Mouse (Mus musculus) midbrain, embryonic 14.5 days (tissue): ENCODE measurements around the gene Clec11a. TPM values are rescaled to one million over a fixed set of nuclear protein-coding genes. Genes with fewer than 3 reads are reported as not detected.

Experiments
- ATAC-seq: fragments of 200-750 bp; cut with Nextera tagmentation; 2 replicates; pipeline ENCODE4 v1.8.0; 2017; ENCODE audit warnings: moderate number of reproducible peaks, moderate library complexity; ENCODE audit not compliant: low FRiP score, low TSS enrichment
- DNase-seq: peaks from one replicate; pipeline ENCODE4 v3.0.0-alpha.2; 2015
- H3K27ac ChIP-seq: fragments of 300-500 bp; sonication (generic); replicated peaks from 2 replicates; pipeline ENCODE4 v1.5.1; 2014; ENCODE audit warnings: mild to moderate bottlenecking, low read depth, low read length, moderate library complexity
- H3K27me3 ChIP-seq: fragments of 300-500 bp; sonication (generic); 2 replicates; pipeline ENCODE4 v1.6.1; 2014; ENCODE audit warnings: low read length, control low read depth, mixed read lengths; ENCODE audit not compliant: control insufficient read depth, insufficient read depth
- H3K36me3 ChIP-seq: fragments of 300-500 bp; sonication (generic); 2 replicates; pipeline ENCODE4 v1.6.1; 2014; ENCODE audit warnings: low read length, control low read depth; ENCODE audit not compliant: control insufficient read depth, insufficient read depth
- H3K4me1 ChIP-seq: fragments of 300-500 bp; sonication (generic); 2 replicates; pipeline ENCODE4 v1.6.1; 2014; ENCODE audit warnings: mild to moderate bottlenecking, antibody characterized with exemption, low read length, control low read depth; ENCODE audit not compliant: control insufficient read depth, insufficient read depth
- H3K4me2 ChIP-seq: fragments of 300-500 bp; sonication (generic); 2 replicates; pipeline ENCODE4 v1.6.1; 2014; ENCODE audit warnings: mild to moderate bottlenecking, low read length, moderate library complexity
- H3K4me3 ChIP-seq: fragments of 300-500 bp; sonication (generic); replicated peaks from 2 replicates; pipeline ENCODE4 v1.5.1; 2014; ENCODE audit warnings: low read depth, low read length
- H3K9ac ChIP-seq: fragments of 300-500 bp; sonication (generic); replicated peaks from 2 replicates; pipeline ENCODE4 v1.6.1; 2014; ENCODE audit warnings: mild to moderate bottlenecking, low read length, moderate library complexity
- H3K9me3 ChIP-seq: fragments of 300-500 bp; sonication (generic); 2 replicates; pipeline ENCODE4 v1.6.1; 2016; ENCODE audit warnings: low read length, control low read depth, mixed read lengths; ENCODE audit not compliant: control insufficient read depth
- WGBS: fragments of 180-500 bp; shearing (Covaris S2); extraction: QIAGEN DNeasy Blood & Tissue Kit; methylation state at CpG from one replicate; pipeline ENCODE4 v1.1.7; 2014; 5-methylcytosine and 5-hydroxymethylcytosine counted together
- polyA plus RNA-seq: library from polyadenylated mRNA; unstranded; fragments of >200 nt; fragmentation: Nextera tagmentation; extraction: Ambion mirVana; gene quantifications from 2 replicates; pipeline ENCODE4 v1.2.1, GENCODE M21; 2014

The Clec11a gene
- polyA plus RNA-seq, result 4.6 and 4.7 TPM in 2 replicates

DNA sequence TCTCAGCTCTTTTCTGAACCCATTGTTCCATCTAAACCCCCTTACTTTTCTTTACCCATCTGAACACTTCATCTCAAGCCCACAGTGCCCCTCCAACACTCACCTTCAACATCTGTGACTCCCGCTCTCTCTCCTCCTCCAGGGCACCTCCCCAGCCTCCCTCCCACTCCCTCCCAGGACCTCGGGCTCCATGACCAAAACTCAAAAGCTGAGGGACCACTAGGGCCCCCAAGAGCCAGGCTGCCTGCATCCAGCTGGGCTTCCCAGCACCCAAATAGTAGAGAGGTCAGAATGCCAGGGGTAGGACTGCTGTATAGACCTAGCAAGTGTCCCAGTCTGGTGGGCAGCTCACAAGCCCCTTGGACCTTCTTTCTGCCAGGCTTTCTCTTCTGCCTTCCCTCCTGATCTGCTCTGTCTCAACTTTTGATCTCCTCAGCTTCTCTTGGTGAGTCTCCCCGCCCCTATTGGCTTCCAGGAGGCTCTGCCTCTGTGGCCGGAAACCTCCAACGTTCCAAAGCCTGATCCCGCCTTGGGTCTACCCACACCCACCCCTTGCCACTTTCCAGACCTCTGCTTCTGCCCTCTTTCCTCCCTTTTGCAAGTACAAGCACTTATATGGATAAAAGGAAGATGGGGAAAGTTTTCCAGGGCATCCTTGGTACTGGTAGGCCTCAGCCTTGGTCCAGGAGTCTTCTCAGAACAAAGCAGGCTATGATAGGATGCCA lies at the start of gene Clec11a:
Gene Clec11a (minus strand): TSS at position 387 of the 725 bp plus-strand sequence.
- Histone ChIP-seq H3K4me1 (peaks cover 14% of the 10 kb centered on the region), H3K9ac (0 out of 2 replicates have a peak within 1 kb of the TSS, but pooled peaks have one; percentile 1), H3K4me3 (no peak within 1 kb of the TSS), H3K36me3 (no peaks in the 10 kb centered on the region), H3K27me3 (no peaks in the 10 kb centered on the region), H3K27ac (peak within 1 kb of the TSS; percentile 96), H3K4me2 (peak within 1 kb of the TSS; percentile 81), H3K9me3 (no peaks in the 10 kb centered on the region)
- DNase-seq (no peak), ATAC-seq (no peak)
- WGBS, result 49% methylated on average over 6 of the region's 6 CpGs

DNA sequence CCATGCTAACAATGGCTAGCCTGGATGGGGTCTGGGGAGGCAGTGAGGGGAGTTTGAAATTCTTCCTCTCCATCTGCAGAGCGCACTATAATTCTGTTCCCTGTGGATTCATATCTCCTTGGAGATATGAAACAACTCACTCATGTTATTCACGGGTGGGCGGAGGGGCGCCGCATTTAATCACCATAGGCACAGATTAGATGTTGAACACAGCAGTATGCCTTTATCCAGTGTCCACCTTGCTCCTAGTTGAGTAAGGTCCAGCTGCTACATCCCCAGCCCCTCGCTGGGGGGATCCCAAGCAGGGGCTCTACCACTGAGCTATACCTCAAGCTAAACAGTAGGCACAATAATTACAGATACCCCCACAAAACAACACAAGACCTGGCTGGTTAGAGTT lies 48.7 kb upstream of the Clec11a start:
- ATAC-seq (no peak), DNase-seq (no peak)
- Histone ChIP-seq H3K4me3 (no peak overlapping the region), H3K4me2 (no peak overlapping the region), H3K27me3 (peaks cover 36% of the 10 kb centered on the region), H3K9me3 (no peaks in the 10 kb centered on the region), H3K9ac (no peak overlapping the region), H3K36me3 (peaks cover 44% of the 10 kb centered on the region), H3K4me1 (peaks cover 42% of the 10 kb centered on the region), H3K27ac (no peak overlapping the region)
- 45% methylated on average over 6 of the region's 6 CpGs for WGBS

DNA sequence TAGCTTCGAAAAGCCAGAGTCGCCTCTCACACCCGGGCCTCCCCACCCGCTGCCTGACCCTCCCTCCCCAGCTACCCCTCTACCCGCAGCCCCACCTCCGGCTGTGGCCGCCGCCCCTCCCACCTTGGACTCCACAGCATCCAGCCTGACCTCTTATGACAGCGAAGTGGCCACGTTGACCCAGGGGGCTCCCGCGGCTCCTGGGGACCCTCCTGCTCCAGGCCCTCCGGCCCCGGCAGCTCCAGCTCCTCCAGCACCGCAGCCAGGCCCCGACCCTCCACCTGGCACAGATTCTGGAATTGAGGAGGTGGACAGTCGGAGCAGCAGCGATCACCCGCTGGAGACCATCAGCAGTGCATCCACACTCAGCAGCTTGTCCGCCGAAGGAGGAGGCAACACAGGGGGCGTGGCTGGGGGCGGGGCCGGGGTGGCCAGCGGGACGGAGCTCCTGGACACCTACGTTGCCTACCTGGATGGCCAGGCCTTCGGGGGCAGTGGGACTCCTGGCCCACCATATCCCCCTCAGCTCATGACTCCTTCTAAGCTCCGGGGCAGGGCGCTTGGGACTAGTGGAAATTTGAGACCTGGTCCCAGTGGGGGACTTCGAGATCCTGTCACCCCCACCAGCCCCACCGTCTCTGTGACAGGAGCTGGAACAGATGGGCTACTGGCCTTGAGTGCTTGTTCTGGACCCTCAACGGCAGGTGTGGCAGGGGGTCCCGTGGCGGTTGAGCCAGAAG lies 47.1 kb upstream of the Clec11a start:
- H3K36me3 ChIP-seq, result peaks cover 56% of the 10 kb centered on the region
- H3K4me1 ChIP-seq, result peaks cover 35% of the 10 kb centered on the region
- 5% methylated on average over 35 of the region's 35 CpGs for WGBS
- no peaks in the 10 kb centered on the region for H3K9me3 ChIP-seq
- no peak for ATAC-seq
- no peak overlapping the region for H3K27ac ChIP-seq
- no peak overlapping the region for H3K4me3 ChIP-seq
- no peak overlapping the region for H3K4me2 ChIP-seq
- H3K9ac ChIP-seq, result peak overlapping the region; percentile 31; the same call in 1 of the 2 replicates
- peaks cover 36% of the 10 kb centered on the region for H3K27me3 ChIP-seq
- DNase-seq, result peak; percentile 37

DNA sequence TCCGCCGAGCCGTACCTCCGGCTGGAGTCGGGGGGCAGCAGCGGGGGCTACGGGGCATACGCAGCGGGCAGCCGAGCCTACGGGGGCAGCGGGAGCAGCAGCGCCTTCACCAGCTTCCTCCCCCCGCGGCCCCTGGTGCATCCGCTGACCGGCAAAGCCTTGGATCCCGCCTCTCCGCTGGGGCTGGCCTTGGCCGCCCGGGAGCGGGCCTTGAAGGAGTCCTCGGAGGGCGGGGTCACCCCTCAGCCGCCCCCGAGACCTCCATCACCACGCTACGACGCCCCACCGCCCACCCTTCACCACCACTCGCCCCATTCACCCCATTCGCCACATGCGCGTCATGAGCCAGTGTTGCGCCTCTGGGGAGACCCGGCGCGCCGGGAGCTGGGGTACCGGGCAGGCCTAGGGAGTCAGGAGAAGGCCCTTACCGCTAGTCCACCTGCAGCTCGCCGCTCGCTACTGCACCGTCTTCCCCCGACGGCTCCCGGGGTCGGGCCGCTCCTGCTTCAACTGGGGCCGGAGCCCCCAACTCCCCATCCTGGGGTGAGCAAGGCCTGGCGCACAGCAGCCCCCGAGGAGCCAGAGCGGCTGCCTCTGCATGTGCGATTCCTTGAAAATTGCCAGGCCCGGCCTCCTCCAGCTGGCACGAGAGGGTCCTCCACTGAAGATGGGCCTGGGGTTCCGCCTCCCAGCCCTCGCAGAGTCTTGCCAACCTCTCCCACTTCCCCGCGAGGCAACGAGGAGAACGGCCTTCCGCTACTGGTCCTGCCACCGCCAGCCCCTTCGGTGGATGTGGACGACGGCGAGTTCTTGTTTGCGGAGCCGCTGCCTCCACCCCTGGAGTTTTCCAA lies 46.3 kb upstream of the Clec11a start:
- H3K27ac ChIP-seq, result no peak overlapping the region
- no peak for ATAC-seq
- 4% methylated on average over 64 of the region's 71 CpGs for WGBS
- peaks cover 59% of the 10 kb centered on the region for H3K36me3 ChIP-seq
- peaks cover 39% of the 10 kb centered on the region for H3K27me3 ChIP-seq
- peak overlapping the region; percentile 10; the same call in 1 of the 2 replicates for H3K4me3 ChIP-seq
- peak; percentile 49 for DNase-seq
- H3K4me2 ChIP-seq, result peak overlapping the region; percentile 12; the same call in 1 of the 2 replicates
- peaks cover 32% of the 10 kb centered on the region for H3K4me1 ChIP-seq
- no peaks in the 10 kb centered on the region for H3K9me3 ChIP-seq
- peak overlapping the region; percentile 43 for H3K9ac ChIP-seq

DNA sequence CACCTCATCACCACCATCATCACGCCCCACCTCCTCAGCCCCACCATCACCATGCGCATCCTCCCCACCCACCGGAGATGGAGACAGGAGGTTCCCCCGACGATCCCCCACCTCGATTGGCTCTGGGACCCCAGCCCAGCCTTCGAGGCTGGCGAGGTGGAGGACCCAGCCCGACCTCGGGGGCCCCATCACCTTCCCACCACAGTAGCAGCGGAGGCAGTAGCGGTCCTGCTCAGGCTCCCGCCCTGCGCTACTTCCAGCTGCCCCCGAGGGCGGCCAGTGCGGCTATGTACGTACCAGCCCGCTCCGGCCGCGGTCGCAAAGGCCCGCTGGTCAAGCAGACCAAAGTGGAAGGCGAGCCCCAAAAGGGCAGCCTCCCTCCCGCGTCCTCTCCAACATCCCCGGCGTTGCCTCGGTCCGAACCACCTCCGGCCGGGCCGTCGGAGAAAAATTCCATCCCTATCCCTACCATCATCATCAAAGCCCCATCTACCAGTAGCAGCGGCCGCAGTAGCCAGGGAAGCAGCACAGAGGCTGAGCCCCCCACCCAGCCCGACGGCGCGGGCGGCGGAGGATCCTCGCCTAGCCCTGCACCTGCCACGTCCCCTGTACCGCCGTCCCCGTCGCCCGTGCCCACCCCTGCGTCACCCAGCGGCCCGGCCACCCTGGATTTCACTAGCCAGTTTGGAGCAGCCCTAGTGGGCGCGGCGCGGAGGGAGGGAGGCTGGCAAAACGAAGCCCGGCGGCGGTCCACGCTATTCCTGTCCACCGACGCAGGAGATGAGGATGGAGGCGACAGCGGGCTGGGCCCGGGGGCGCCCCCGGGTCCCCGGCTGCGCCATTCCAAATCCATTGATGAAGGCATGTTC lies 45.4 kb upstream of the Clec11a start:
- peak overlapping the region; percentile 12; the same call in 1 of the 2 replicates for H3K4me2 ChIP-seq
- H3K4me3 ChIP-seq, result peak overlapping the region; percentile 10; the same call in 1 of the 2 replicates
- 3% methylated on average over 71 of the region's 71 CpGs for WGBS
- peaks cover 39% of the 10 kb centered on the region for H3K27me3 ChIP-seq
- peaks cover 26% of the 10 kb centered on the region for H3K4me1 ChIP-seq
- peak overlapping the region; percentile 43; the same call in 1 of the 2 replicates for H3K9ac ChIP-seq
- no peaks in the 10 kb centered on the region for H3K9me3 ChIP-seq
- DNase-seq (peak; percentile 24), ATAC-seq (peak; percentile 21; the same call in 1 of the 2 replicates)
- H3K27ac ChIP-seq, result no peak overlapping the region
- peaks cover 64% of the 10 kb centered on the region for H3K36me3 ChIP-seq

DNA sequence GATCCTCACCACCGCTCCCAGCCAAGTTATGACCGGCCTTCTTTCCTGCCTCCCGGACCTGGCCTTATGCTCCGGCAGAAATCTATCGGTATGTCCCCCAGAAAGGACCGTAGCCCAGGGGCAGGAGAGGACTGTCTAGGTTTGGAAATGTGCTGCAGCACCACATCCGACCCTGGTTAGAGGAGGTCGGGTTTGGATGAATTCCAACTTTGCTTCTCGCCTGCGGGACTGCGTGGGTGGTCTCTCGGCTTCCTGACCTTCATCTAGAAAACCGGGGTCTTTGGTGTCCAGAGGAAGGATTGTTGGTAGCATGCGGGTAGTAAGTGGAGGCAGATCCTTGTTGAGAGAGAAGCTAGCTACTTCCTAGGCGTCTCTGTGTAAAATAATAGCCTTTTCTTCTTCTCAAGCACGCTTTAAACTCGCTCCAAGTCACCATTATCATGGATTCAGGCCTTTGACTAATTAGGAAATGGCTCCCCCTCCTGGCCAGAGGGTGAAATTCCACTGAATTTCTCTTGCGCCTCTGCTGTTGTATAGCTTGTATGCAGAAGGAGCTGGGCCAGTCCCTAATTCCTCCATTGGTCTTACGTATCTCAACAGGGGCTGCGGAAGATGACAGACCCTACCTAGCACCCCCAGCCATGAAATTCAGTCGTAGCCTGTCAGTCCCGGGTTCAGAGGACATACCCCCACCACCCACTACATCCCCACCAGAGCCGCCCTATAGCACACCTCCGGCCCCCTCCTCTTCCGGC lies 44.4 kb upstream of the Clec11a start:
- Histone ChIP-seq H3K9ac (peak overlapping the region; percentile 51), H3K27ac (peak overlapping the region; percentile 49; the same call in 1 of the 2 replicates), H3K27me3 (peaks cover 36% of the 10 kb centered on the region), H3K4me1 (peaks cover 25% of the 10 kb centered on the region), H3K9me3 (no peaks in the 10 kb centered on the region), H3K4me3 (0 out of 2 replicates have a peak overlapping the region, but pooled peaks have one; percentile 15), H3K4me2 (peak overlapping the region; percentile 45), H3K36me3 (peaks cover 70% of the 10 kb centered on the region)
- ATAC-seq, result peak; percentile 64
- 4% methylated on average over 25 of the region's 25 CpGs for WGBS
- DNase-seq, result peak; percentile 95

DNA sequence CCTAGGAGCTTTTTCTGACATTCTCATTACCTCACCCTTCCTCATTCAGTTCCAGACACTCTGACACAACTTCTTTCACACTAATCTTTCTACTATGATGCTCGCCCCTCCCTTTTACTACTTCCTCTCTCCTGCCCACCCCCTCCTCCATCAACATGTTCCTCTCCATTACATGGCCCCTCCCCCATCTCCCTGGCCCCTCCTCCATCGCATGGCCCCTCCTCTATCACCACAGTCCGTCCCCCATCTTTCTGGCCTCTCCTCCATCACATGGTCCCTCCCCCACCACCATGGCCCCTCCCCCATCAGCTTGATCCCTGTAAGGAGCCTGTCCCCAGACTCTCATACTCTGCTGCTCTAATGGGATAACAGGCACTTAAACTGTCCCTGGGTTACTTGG lies 42.3 kb upstream of the Clec11a start:
- no peak for ATAC-seq
- H3K9ac ChIP-seq, result no peak overlapping the region
- peaks cover 31% of the 10 kb centered on the region for H3K27me3 ChIP-seq
- DNase-seq, result no peak
- peaks cover 74% of the 10 kb centered on the region for H3K36me3 ChIP-seq
- H3K4me3 ChIP-seq, result no peak overlapping the region
- no peak overlapping the region for H3K4me2 ChIP-seq
- 22% methylated on average over 3 of the region's 3 CpGs for WGBS
- no peak overlapping the region for H3K27ac ChIP-seq
- H3K9me3 ChIP-seq, result no peaks in the 10 kb centered on the region
- peaks cover 25% of the 10 kb centered on the region for H3K4me1 ChIP-seq
